Mouse (Mus musculus): ENCODE measurements around the gene Btbd9. TPM values are rescaled to one million over a fixed set of nuclear protein-coding genes. Genes with fewer than 3 reads are reported as not detected.

Gene Btbd9
- polyA plus RNA-seq, 1 experiment from 2014 or later: 135 TPM

DNA sequence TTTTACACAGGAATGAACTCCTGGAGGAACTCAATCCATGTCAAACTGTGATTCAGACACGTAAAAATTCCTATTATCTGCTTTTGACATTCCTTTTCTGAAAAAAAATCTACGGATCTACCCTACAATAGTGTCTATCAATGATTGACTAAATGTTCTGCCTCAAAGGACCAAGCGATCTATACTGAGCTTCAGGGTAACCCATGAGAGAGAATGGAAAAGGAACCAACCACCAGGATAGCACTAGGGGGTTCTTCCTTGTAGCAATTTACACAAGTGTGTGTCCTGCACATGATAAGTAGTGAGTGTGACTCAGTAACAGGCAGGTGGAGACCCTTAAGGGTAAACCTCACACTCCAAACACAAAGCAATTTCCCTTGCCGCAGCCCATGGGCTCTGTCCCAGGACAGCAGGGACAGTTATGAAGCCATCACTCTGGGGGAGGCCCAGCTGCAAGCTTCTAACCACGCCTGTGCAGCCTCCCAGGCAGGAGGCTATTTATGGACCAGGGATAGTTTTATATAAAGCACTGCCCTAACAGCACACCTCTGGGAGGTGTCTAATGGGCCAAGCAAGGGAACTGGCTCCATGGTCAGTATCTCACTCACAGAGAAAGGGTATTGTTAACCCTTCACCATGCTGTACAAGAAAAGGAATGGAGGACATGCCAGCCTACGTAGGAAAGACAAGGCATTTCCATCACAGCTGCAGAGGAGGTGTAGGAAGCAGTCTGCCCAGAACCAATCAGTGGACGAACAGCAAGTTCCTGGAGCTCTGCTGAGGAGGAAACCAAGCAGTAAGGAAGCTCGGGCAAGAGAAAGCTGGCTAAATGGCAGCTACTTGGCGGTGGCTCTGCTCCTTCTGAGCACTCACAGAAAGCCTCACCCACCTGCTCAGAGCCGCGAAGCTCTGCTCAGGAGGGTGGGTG, 306.9 kb downstream of the Btbd9 start:
- no peaks in the 10 kb centered on the region for H3K4me1 ChIP-seq (ENCODE audit: control insufficient read depth, insufficient read depth, low read depth, low read length)
- H3K27me3 ChIP-seq (replicated peaks; ENCODE audit: control insufficient read depth, insufficient read depth, low read length): no peaks in the 10 kb centered on the region
- no peak for ATAC-seq
- H3K9me3 ChIP-seq (ENCODE audit: control insufficient read depth, low read length): no peaks in the 10 kb centered on the region
- no peaks in the 10 kb centered on the region; the same call in 1 of the 2 replicates for H3K36me3 ChIP-seq (ENCODE audit: control insufficient read depth, insufficient read depth, low read length)
- H3K9ac ChIP-seq (ENCODE audit: low read depth, low read length): no peak overlapping the region
- 75% methylated on average over 11 of the region's 11 CpGs for WGBS
- no peak overlapping the region for H3K4me2 ChIP-seq (ENCODE audit: low read length)
- H3K27ac ChIP-seq (ENCODE audit: low read depth, low read length): no peak overlapping the region
- no peak overlapping the region for H3K4me3 ChIP-seq (ENCODE audit: low read length)

DNA sequence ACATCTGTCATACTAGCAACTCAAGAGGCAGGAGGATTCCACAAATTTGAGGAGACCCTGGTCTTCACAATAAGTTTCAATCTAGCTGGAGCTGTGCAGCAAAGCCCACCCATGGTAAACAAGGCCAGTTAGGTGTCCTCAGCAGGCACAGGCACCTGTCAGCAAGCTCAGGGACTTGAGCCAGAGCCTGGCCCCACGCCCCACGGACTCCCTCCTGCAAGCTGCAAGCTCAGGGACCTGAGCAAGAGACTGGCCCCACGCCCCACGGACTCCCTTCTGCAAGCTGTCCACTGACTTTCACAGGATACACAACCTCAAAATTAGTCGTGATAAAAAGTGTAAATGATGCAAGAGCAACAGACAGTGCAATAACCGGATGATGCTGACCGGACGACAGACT, 307.8 kb downstream of the Btbd9 start:
- WGBS: 85% methylated on average over 8 of the region's 8 CpGs
- Histone ChIP-seq H3K9me3 (ENCODE audit: control insufficient read depth, low read length) (no peaks in the 10 kb centered on the region), H3K4me1 (ENCODE audit: control insufficient read depth, insufficient read depth, low read depth, low read length) (no peaks in the 10 kb centered on the region), H3K27me3 (replicated peaks; ENCODE audit: control insufficient read depth, insufficient read depth, low read length) (no peaks in the 10 kb centered on the region), H3K4me3 (ENCODE audit: low read length) (no peak overlapping the region), H3K9ac (ENCODE audit: low read depth, low read length) (no peak overlapping the region), H3K36me3 (ENCODE audit: control insufficient read depth, insufficient read depth, low read length) (no peaks in the 10 kb centered on the region; the same call in 1 of the 2 replicates), H3K4me2 (ENCODE audit: low read length) (no peak overlapping the region), H3K27ac (ENCODE audit: low read depth, low read length) (no peak overlapping the region)
- ATAC-seq: no peak

DNA sequence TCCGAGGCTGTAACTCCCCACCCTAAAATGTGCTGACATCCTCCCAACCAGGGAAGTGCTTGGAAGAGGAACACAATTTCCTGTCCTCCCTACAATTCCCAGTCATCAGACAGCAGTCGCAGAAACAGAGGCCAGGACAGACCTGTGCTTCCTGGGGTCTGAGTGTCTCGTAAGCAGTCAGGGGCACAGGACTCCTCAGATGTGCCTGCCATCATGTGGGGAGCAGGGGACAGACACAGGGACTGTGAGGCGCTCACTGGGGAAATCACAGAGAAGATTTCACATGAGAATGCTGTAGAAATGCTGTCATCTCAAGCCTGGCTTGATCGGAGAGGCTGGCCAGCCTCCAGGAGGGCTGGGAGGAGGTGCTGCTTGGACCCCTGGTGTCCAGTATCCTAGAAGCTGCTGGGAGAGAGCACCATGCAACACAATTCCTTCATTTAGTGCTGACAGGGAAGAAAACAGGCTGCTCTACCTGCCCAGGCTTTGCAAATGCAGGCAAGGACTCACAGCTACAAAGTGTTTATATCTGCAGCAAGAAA, 308.8 kb downstream of the Btbd9 start:
- no peaks in the 10 kb centered on the region for H3K9me3 ChIP-seq (ENCODE audit: control insufficient read depth, low read length)
- WGBS: 78% methylated on average over 5 of the region's 5 CpGs
- 0 out of 2 replicates have a peak overlapping the region, but pooled peaks have one; percentile 19 for H3K9ac ChIP-seq (ENCODE audit: low read depth, low read length)
- no peak overlapping the region for H3K4me2 ChIP-seq (ENCODE audit: low read length)
- no peak overlapping the region for H3K27ac ChIP-seq (ENCODE audit: low read depth, low read length)
- no peaks in the 10 kb centered on the region; the same call in 1 of the 2 replicates for H3K36me3 ChIP-seq (ENCODE audit: control insufficient read depth, insufficient read depth, low read length)
- ATAC-seq: no peak
- H3K4me1 ChIP-seq (ENCODE audit: control insufficient read depth, insufficient read depth, low read depth, low read length): peaks cover 5% of the 10 kb centered on the region; the same call in 1 of the 2 replicates
- no peaks in the 10 kb centered on the region for H3K27me3 ChIP-seq (replicated peaks; ENCODE audit: control insufficient read depth, insufficient read depth, low read length)
- H3K4me3 ChIP-seq (ENCODE audit: low read length): no peak overlapping the region

DNA sequence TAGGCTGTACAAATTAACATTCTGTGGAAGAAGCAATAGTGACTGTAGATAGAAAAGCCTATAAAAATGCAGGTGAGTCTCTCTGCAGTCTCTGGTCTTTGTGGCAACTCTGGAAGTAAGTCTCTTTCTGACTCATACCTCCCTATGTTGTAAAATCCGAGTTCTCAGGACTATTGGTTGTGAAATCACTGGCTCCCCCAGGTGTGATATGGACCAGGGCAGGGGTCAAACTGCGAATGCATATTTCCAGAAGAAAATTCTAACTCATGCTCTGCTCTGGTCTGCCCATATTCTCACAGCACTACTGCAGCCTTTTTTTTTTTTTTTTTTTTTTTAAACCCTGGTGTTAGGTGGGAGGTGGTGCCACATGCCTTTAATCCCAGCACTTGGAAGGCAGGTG, 312.8 kb downstream of the Btbd9 start:
- Histone ChIP-seq H3K36me3 (ENCODE audit: control insufficient read depth, insufficient read depth, low read length) (no peaks in the 10 kb centered on the region; the same call in 1 of the 2 replicates), H3K4me2 (ENCODE audit: low read length) (no peak overlapping the region), H3K27me3 (replicated peaks; ENCODE audit: control insufficient read depth, insufficient read depth, low read length) (no peaks in the 10 kb centered on the region), H3K4me1 (ENCODE audit: control insufficient read depth, insufficient read depth, low read depth, low read length) (peaks cover 12% of the 10 kb centered on the region), H3K9me3 (ENCODE audit: control insufficient read depth, low read length) (no peaks in the 10 kb centered on the region), H3K4me3 (ENCODE audit: low read length) (no peak overlapping the region), H3K27ac (ENCODE audit: low read depth, low read length) (no peak overlapping the region), H3K9ac (ENCODE audit: low read depth, low read length) (no peak overlapping the region)
- 81% methylated on average over 2 of the region's 2 CpGs for WGBS
- ATAC-seq: no peak

DNA sequence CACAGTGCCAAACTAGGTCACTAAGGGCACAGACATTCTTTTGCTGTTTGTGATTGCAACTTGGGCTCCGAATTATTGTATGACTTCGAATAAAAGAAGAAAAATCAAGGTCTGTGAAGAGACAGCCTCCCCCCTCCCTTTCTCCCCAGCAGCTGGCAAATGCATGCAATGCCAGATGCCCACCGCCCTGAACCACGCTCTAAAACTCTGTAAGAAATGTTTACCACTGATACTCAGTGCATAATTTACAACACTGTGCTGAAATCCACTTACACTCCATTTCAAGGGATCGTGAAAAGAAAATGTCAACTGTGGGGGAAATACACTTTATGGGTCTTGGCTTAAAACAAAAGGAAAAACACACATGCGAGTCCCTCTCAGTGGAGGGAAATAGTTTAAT, 313.3 kb downstream of the Btbd9 start:
- Histone ChIP-seq H3K36me3 (ENCODE audit: control insufficient read depth, insufficient read depth, low read length) (no peaks in the 10 kb centered on the region; the same call in 1 of the 2 replicates), H3K9me3 (ENCODE audit: control insufficient read depth, low read length) (no peaks in the 10 kb centered on the region), H3K4me3 (ENCODE audit: low read length) (no peak overlapping the region), H3K27ac (ENCODE audit: low read depth, low read length) (no peak overlapping the region), H3K4me2 (ENCODE audit: low read length) (no peak overlapping the region), H3K4me1 (ENCODE audit: control insufficient read depth, insufficient read depth, low read depth, low read length) (peaks cover 12% of the 10 kb centered on the region), H3K27me3 (replicated peaks; ENCODE audit: control insufficient read depth, insufficient read depth, low read length) (no peaks in the 10 kb centered on the region), H3K9ac (ENCODE audit: low read depth, low read length) (no peak overlapping the region)
- ATAC-seq: no peak
- WGBS: 59% methylated on average over 6 of the region's 6 CpGs

DNA sequence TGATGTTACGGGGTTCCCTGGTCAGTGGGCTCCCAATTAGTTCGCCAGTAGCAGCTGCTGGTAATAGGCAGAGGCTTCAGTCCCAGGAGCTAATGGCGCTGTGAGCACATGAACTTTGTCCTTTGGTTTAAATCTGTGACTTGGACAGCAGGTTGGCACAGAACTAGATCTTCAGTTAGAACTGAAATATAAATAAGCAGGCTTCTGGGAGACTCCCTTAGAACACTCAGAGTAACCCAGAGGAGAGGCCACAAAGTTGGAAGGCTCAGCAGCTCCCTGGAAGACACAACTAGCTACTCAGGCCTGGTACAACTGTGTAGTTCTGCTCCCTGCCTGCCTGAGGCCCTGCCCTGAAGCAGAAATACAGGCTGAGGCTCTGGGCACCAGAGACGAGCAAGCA, 313.8 kb downstream of the Btbd9 start:
- no peak overlapping the region for H3K4me2 ChIP-seq (ENCODE audit: low read length)
- no peaks in the 10 kb centered on the region for H3K27me3 ChIP-seq (replicated peaks; ENCODE audit: control insufficient read depth, insufficient read depth, low read length)
- WGBS: 58% methylated on average over 4 of the region's 4 CpGs
- ATAC-seq: no peak
- H3K4me1 ChIP-seq (ENCODE audit: control insufficient read depth, insufficient read depth, low read depth, low read length): peaks cover 12% of the 10 kb centered on the region
- H3K9ac ChIP-seq (ENCODE audit: low read depth, low read length): no peak overlapping the region
- no peak overlapping the region for H3K27ac ChIP-seq (ENCODE audit: low read depth, low read length)
- H3K4me3 ChIP-seq (ENCODE audit: low read length): no peak overlapping the region
- no peaks in the 10 kb centered on the region; the same call in 1 of the 2 replicates for H3K36me3 ChIP-seq (ENCODE audit: control insufficient read depth, insufficient read depth, low read length)
- H3K9me3 ChIP-seq (ENCODE audit: control insufficient read depth, low read length): no peaks in the 10 kb centered on the region

DNA sequence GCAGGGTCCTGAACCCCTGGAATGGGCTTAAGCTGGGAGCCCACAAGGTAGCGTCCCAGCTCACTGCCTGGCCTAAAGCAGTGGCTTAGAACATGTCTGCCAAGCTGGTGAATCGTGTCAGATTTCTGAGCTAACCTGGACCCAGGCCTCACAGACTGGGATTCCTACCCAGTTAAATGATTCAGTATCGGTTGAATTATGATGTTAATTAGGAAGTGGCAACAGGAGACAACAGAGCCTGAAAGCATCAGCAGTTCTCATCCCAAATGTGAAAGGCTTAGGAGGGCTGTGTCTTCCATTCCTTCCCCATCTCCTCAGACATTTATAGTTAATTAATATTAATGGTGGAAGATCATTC, 314.3 kb downstream of the Btbd9 start:
- no peak overlapping the region for H3K27ac ChIP-seq (ENCODE audit: low read depth, low read length)
- WGBS: 49% methylated on average over 3 of the region's 3 CpGs

DNA sequence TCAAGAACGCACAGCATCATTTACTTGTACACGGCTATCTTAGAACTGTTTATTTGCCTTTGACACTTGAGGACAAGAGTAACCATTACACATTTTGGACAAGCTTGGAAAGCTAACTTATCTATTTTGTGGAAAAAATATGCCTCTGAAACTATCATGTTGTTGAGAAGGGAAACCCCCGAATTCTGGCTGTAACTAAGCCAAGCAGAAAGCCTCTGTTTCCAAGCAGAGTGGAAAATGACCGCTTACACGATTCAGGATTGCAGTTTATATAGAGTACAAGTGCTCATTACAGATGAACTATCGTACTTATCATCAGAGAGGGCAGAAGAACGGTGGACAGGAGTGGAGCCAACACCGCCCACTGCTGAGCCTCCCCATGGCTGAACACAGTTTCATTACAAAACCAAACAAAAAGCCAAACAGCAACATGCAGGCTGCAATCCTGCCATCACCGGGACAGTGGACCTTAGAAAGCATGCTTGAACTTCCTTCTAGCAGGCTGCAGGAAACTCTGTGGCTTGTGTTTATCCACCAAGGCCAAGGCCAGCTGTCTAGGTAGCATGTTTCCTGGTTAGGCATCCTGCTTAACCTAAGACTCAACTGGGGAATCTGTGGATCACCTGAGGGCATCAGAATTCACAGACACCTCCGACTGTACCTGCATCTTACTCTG, 314.8 kb downstream of the Btbd9 start:
- 65% methylated on average over 10 of the region's 10 CpGs for WGBS
- Histone ChIP-seq H3K9ac (ENCODE audit: low read depth, low read length) (no peak overlapping the region), H3K9me3 (ENCODE audit: control insufficient read depth, low read length) (no peaks in the 10 kb centered on the region), H3K4me3 (ENCODE audit: low read length) (no peak overlapping the region), H3K4me2 (ENCODE audit: low read length) (no peak overlapping the region), H3K4me1 (ENCODE audit: control insufficient read depth, insufficient read depth, low read depth, low read length) (peaks cover 15% of the 10 kb centered on the region), H3K27me3 (replicated peaks; ENCODE audit: control insufficient read depth, insufficient read depth, low read length) (no peaks in the 10 kb centered on the region), H3K27ac (ENCODE audit: low read depth, low read length) (no peak overlapping the region), H3K36me3 (ENCODE audit: control insufficient read depth, insufficient read depth, low read length) (no peaks in the 10 kb centered on the region)
- ATAC-seq: no peak

More for the DNA sequence above, 314.3 kb downstream of the Btbd9 start:
- Histone ChIP-seq H3K4me3 (ENCODE audit: low read length) (no peak overlapping the region), H3K9me3 (ENCODE audit: control insufficient read depth, low read length) (no peaks in the 10 kb centered on the region), H3K4me1 (ENCODE audit: control insufficient read depth, insufficient read depth, low read depth, low read length) (peaks cover 12% of the 10 kb centered on the region), H3K27me3 (replicated peaks; ENCODE audit: control insufficient read depth, insufficient read depth, low read length) (no peaks in the 10 kb centered on the region), H3K36me3 (ENCODE audit: control insufficient read depth, insufficient read depth, low read length) (no peaks in the 10 kb centered on the region; the same call in 1 of the 2 replicates), H3K9ac (ENCODE audit: low read depth, low read length) (no peak overlapping the region), H3K4me2 (ENCODE audit: low read length) (no peak overlapping the region)
- ATAC-seq: 0 out of 2 replicates have a peak, but pooled peaks have one; percentile 20
